Mouse (Mus musculus) neural tube, embryonic 15.5 days (tissue): ENCODE measurements at regions not wholly inside any gene's neighbourhood (a gene's known extent, or its start where the extent isn't known, plus 50 kb on each side); places are given as distances from the start of the nearest gene placed in this dataset. TPM values are rescaled to one million over a fixed set of nuclear protein-coding genes. Genes with fewer than 3 reads are reported as not detected.

Source experiments
- ATAC-seq: fragments of 200-750 bp; cut with Nextera tagmentation; 2 replicates; pipeline ENCODE4 v1.8.0; 2017; ENCODE audit warnings: mild to moderate bottlenecking, moderate TSS enrichment, moderate library complexity; ENCODE audit not compliant: low FRiP score
- H3K27ac ChIP-seq: fragments of 300-500 bp; sonication (generic); replicated peaks from 2 replicates; pipeline ENCODE4 v1.5.1; 2015; ENCODE audit warnings: mild to moderate bottlenecking, inconsistent platforms
- H3K27me3 ChIP-seq: fragments of 300-500 bp; sonication (generic); replicated peaks from 2 replicates; pipeline ENCODE4 v1.6.1; 2015; ENCODE audit warnings: inconsistent platforms
- H3K36me3 ChIP-seq: fragments of 300-500 bp; sonication (generic); 2 replicates; pipeline ENCODE4 v1.6.1; 2015; ENCODE audit warnings: inconsistent platforms
- H3K4me1 ChIP-seq: fragments of 300-500 bp; sonication (generic); 2 replicates; pipeline ENCODE4 v1.6.1; 2015; ENCODE audit warnings: inconsistent platforms
- H3K4me2 ChIP-seq: fragments of 300-500 bp; sonication (generic); 2 replicates; pipeline ENCODE4 v1.6.1; 2015; ENCODE audit warnings: inconsistent platforms, mild to moderate bottlenecking, moderate library complexity
- H3K4me3 ChIP-seq: fragments of 300-500 bp; sonication (generic); replicated peaks from 2 replicates; pipeline ENCODE4 v1.5.1; 2015; ENCODE audit warnings: mild to moderate bottlenecking, inconsistent platforms
- H3K9ac ChIP-seq: fragments of 300-500 bp; sonication (generic); replicated peaks from 2 replicates; pipeline ENCODE4 v1.6.1; 2015; ENCODE audit warnings: mild to moderate bottlenecking, inconsistent platforms
- H3K9me3 ChIP-seq: fragments of 300-500 bp; sonication (generic); replicated peaks from 2 replicates; pipeline ENCODE4 v1.6.1; 2016; ENCODE audit warnings: inconsistent platforms
- WGBS: fragments of 180-500 bp; shearing (Covaris S2); methylation state at CpG from one replicate; pipeline ENCODE4 v1.1.7; 2015; ENCODE audit warnings: mixed read lengths; 5-methylcytosine and 5-hydroxymethylcytosine counted together
- microRNA-seq: library from miRNA; unstranded; fragments of <30 nt; microRNA quantifications from one replicate; pipeline ENCODE4, GENCODE M21; 2017

DNA sequence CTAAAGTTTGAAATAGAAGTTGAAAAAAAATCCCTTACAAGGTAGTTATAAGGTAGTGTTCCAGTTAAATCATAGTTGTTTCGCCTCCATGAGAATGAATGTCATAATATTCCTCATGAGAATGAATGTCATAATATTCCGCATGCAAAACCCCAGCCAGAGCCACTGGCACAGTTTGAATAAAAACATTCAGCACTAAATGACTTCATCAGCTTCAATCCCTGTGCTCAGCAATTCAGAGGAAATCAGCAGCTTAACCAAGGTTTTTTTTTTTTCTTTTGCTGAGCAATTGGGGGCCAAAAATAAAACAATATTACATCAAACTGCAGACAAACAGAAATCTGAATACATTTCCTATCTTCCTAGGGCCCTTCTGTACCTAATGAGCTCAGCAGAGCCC lies 102.7 kb upstream of the Slc24a2 start:
- no peak for ATAC-seq

DNA sequence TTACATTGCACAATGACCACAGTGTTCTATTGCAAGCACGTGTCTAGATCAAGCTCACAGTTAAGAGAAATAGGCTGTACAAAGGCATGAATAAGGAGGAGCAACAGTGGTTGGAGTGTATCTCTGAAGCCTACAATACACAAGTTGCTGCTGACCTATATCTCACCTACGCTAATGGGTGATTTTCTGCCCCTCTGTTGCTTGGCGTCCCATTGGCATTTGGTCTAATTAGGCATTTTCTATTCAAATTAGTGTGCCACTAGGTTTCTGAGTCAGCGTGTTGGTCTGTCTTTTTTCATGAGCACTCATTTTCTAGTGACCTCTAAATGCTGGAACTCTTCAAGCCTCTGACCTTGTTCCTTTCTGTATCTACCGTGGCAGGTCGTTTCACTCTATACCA lies 98.9 kb upstream of the Slc24a2 start:
- no peak overlapping the region for H3K9ac ChIP-seq
- H3K27me3 ChIP-seq: no peaks in the 10 kb centered on the region
- H3K4me2 ChIP-seq: no peak overlapping the region
- H3K36me3 ChIP-seq: no peaks in the 10 kb centered on the region
- no peak for ATAC-seq
- no peaks in the 10 kb centered on the region for H3K9me3 ChIP-seq
- H3K4me3 ChIP-seq: no peak overlapping the region
- H3K27ac ChIP-seq: no peak overlapping the region
- H3K4me1 ChIP-seq: peaks cover 9% of the 10 kb centered on the region; the same call in 1 of the 2 replicates
- 58% methylated on average over 6 of the region's 6 CpGs for WGBS

More for the DNA sequence above, 102.7 kb upstream of the Slc24a2 start:
- Histone ChIP-seq H3K27ac (peak overlapping the region; percentile 39; the same call in 1 of the 2 replicates), H3K4me1 (peaks cover 9% of the 10 kb centered on the region; the same call in 1 of the 2 replicates), H3K4me3 (no peak overlapping the region), H3K9ac (no peak overlapping the region), H3K36me3 (no peaks in the 10 kb centered on the region), H3K9me3 (no peaks in the 10 kb centered on the region), H3K27me3 (no peaks in the 10 kb centered on the region), H3K4me2 (no peak overlapping the region)
- 37% methylated on average over 2 of the region's 2 CpGs for WGBS

DNA sequence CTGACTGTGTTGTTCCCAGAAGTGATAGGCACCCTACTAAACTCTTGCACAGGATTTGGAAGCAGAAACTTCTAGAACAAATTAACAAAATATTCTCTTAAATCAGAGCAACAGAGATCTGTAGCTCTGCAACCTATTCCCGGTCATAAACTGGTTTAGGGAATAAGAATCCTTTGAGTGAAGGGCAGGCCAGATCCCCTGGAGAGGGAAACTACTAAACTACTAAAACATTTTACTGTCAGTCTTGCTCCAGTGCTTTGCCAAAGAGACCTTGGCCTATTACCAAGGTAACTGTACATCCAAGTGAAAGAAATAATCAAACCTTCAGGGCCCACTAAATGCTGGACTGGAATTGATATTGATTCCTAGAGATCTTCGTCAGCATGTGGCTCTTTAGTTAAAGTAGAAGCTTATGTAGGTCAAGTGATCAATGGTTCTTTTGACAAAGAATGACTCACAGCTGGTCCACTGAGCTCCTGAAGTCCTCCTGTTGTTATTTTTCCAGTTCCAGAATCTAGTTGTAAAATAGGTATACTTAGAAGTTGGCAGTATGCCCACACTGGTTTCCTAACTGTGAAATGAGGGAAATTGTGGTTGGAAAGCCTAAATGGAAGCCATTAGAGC lies 91.6 kb upstream of the Slc24a2 start:
- no peak overlapping the region for H3K27ac ChIP-seq
- H3K4me3 ChIP-seq: no peak overlapping the region
- no peaks in the 10 kb centered on the region for H3K27me3 ChIP-seq
- no peaks in the 10 kb centered on the region for H3K4me1 ChIP-seq
- no peaks in the 10 kb centered on the region for H3K9me3 ChIP-seq
- H3K9ac ChIP-seq: no peak overlapping the region
- no peak for ATAC-seq
- 63% methylated on average over 2 of the region's 2 CpGs for WGBS
- no peaks in the 10 kb centered on the region for H3K36me3 ChIP-seq
- no peak overlapping the region for H3K4me2 ChIP-seq

DNA sequence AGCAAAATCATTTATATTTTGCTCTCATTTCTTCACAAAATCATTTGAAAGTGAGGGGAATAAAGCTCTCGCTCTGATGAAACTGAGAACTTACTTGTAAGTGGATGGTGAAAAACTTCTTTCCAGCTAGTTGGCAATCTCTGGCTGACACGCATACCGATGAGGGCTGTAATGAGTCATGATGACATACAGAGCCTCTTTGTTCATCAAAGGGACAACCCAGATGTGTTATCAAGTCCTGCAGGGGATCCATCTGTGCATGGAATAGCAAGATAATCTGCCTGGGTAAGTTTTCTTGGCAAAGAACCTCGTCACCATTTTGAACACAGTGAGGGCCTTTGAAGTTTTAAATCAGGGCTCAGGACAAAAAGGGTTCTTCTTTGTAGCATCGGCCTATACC lies 67.9 kb upstream of the Slc24a2 start:
- Histone ChIP-seq H3K9me3 (no peaks in the 10 kb centered on the region), H3K4me2 (no peak overlapping the region), H3K36me3 (no peaks in the 10 kb centered on the region), H3K4me3 (no peak overlapping the region), H3K4me1 (no peaks in the 10 kb centered on the region), H3K9ac (no peak overlapping the region), H3K27ac (no peak overlapping the region), H3K27me3 (no peaks in the 10 kb centered on the region)
- no peak for ATAC-seq
- 57% methylated on average over 5 of the region's 5 CpGs for WGBS

DNA sequence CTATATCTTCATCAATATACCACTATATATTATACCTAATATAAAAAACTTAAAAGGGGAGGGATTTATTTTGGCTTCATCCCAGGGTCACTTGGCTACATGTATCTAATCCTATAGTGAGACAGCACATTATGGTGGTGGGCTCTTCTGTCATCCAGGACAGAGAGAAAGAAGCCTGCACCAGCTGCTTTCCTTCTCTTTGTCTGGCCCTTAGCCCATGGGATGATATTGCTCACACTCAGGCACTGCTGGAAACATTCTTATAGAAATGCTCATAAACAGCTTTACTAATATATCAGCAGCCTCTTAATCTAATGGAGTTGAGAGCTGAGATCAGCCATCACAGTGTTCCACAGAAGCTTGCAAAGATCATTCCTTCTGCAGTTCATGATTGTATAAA lies 64.3 kb upstream of the Slc24a2 start:
- H3K27me3 ChIP-seq: no peaks in the 10 kb centered on the region
- H3K9me3 ChIP-seq: no peaks in the 10 kb centered on the region
- no peak overlapping the region for H3K27ac ChIP-seq
- no peak overlapping the region for H3K4me2 ChIP-seq
- H3K4me1 ChIP-seq: no peaks in the 10 kb centered on the region
- H3K9ac ChIP-seq: no peak overlapping the region
- no peaks in the 10 kb centered on the region for H3K36me3 ChIP-seq
- no peak for ATAC-seq
- no peak overlapping the region for H3K4me3 ChIP-seq

Small RNA genes lying in the stretch of these regions (microRNA-seq; reads per million reads assigned to microRNA genes)
- gene Gm23154: not detected
